Mouse (Mus musculus) CD4-positive, CD25-positive, alpha-beta regulatory T cell, adult 9 weeks (primary cell): ENCODE data around the gene Ggnbp2. TPM values are rescaled to one million over a fixed set of nuclear protein-coding genes. Genes with fewer than 3 reads are reported as not detected.

ENCODE experiments used
- polyA plus RNA-seq: library from polyadenylated mRNA; unstranded; fragments of 100-300 nt; shearing (Covaris generic); gene quantifications from one replicate; pipeline ENCODE4 v1.2.1, GENCODE M21; 2017

Ggnbp2 gene
- 113 TPM for polyA plus RNA-seq

DNA sequence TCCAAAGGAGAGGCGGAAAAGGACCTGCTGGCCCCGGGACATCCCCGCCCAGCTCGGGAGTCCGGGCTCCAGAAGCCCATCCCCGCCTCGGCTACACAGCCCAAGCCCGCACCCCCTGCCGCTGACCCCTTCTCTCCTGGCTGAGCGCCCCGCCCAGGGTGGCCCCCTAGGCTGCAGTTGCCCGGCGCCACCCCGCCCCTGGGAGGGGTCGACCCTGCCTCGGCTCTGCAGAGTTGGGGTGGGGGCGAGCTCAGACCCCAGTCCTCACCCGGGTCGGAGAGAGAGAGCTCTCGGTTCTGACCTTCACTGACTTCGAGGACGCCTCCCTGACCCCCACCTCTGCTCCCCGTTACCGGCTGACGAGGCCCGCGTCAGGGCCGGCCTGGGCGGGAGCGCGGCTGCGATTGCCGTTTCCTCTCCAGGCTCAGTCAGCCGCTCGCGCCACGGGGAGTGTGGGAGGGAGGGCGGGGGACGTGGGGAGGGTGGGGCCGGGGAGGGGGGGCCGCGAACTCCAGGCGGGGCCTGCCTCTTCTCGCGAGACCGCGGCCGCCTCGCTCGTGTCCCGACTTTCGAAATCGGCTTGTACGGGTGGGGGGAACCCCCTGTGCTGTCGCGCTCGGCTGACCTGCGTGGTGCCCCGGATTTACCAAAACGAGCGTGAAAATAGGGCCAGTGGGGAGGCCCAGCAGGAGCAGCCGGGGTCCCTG lies at the start of gene Ggnbp2:
TSS of gene Ggnbp2 (minus strand) at position 481 of the 707 bp plus-strand sequence.

GRCm38 (mm10) chr11:84916053-84916702 lies 45.6 kb upstream of the Ggnbp2 start, which contains the start of gene Znhit3:
Gene Znhit3, minus strand, starts transcription at chr11:84916366.

GRCm38 (mm10) chr11:84879772-84880464 lies 9.3 kb upstream of the Ggnbp2 start, which contains the start of the genes Myo19 and Pigw:
Gene Myo19, plus strand, starts transcription at chr11:84880148.
Gene Pigw, minus strand, starts transcription at chr11:84880285.

GRCm38 (mm10) chr11:84828516-84829399 lies 41.9 kb downstream of the Ggnbp2 start, which contains the start of gene Dhrs11:
Gene Dhrs11, minus strand, starts transcription at chr11:84828994.

GRCm38 (mm10) chr11:84818961-84819692 lies 51.5 kb downstream of the Ggnbp2 start, which contains the start of gene Mrm1:
Gene Mrm1, minus strand, starts transcription at chr11:84819515.

Other genes starting within 250 kb of the Ggnbp2 start
- gene Mrm1, start 51.3 kb downstream of the Ggnbp2 start, polyA plus RNA-seq = 21.3 TPM
- gene Dhrs11, start 41.8 kb downstream of the Ggnbp2 start, polyA plus RNA-seq = 27.1 TPM
- gene Myo19, start 9.3 kb upstream of the Ggnbp2 start, polyA plus RNA-seq = 2.4 TPM
- 5.8 TPM for gene Pigw, start 9.5 kb upstream of the Ggnbp2 start, polyA plus RNA-seq
- 40.2 TPM for gene Znhit3, start 45.5 kb upstream of the Ggnbp2 start, polyA plus RNA-seq
- gene Car4, start 87.0 kb upstream of the Ggnbp2 start, polyA plus RNA-seq = not detected